Mouse (Mus musculus): ENCODE data around the gene Adamts6.
A peak's percentile ranks its signal among the peaks of the same experiment; 100 is the strongest.

Gene Adamts6

DNA sequence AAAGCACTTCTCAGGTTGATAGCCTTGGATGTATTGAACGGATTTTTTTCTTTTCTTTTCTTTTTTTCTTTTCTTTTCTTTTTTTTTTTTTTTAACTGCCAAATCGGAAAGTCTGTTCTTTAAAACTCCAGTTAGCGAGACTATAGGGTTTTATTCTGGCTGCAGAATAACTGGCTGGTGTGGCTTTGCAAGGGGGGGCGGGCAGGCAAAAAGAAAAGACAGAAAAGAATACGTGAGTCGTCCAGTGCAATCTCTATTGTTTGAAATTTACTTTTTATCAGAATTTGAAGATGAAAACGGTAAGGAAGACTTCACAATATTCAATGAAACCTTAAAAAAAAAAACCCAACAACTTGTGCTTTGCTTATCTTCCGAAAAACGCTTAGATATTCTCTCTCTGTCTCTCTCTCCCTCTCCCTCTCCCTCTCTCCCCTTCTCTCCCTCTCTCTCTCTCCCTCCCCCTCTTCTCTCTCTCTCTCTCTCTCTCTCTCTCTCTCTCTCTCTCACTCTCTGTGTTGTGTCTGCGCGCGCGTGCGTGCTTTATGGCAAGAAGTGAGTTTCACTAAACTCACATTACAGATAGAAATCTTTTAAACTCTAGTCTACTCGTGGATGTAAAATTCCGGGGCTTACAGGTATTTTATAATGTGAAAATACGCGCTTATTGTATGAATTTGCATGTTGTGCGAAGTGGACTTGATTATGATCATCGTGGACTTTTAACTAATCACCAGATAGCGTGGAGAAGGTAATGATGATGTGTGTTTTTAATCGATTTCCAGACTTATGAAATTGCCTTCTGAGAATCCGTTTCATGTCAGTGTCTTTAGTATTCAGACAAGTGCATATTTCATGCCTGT, at the start of gene Adamts6:
Gene Adamts6, plus strand, starts transcription at position 470 of the 860 bp plus-strand sequence.
- DNase-seq (ENCODE audit: low spot score), result no peak

DNA sequence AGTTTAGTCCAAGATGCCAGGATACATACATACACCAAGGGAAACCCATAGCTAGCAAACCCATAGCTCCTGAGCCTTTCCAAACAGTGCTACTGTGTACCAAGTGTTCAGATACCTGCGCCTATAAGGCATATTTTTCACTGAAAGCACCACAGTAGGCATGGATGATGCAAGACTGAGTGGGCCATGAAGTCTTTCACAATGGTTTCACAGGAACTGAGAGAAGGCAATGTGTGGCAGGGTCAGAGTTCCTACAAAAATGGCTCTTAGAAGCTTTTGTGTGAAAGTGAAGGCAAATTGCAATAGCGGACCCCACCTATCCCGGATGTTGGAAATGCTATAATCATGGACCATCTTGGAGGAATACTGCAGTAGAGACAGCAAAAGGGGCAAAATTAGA, 28.6 kb upstream of the Adamts6 start:
- no peak for DNase-seq (ENCODE audit: low spot score)

DNA sequence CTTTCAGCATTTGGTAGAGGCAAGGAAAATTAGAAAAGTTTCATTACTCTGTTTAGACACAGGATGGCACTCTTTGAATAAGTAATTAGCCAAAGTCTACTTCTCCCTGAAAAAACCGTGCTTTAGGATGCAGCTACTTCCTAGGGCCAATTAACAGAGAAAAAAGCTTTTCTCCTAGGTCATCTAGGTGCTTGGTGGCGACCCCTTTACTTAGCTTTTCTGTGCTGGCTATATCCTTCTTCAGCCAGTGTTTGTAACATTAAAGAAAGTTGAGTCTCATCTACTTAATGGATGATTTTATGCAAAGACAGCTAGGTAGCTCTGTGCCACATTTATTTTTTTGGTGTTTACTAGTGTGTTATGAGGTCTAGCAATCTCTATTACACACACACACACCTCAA, 2.6 kb upstream of the Adamts6 start:
- no peak for DNase-seq (ENCODE audit: low spot score)

DNA sequence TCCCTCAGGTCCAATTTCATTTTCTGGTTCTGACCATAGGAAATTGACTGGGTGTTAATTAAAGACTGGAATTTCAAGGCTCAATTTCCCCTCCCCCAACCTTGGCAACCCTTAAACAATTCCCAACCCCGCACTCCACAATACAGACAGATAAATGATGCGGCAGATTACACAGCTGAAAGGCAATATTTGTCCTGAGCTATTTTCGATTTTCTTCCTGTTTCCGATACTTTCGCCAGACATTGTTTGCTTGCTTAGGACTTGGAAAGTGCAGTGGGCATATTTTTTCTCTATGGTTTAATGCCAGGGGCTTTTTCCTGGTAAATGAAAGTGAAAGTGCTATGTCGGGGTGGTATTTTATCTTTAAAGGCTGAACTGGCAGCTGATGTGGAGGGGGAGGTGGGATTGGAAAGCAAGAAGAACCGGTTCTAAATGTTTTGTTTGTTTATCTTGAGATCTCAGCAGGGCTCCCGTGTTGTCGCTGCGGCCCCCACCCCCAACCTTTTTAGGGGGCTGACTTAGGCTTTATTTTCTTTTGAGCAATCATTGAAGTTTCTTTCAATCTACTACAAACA, 1.8 kb upstream of the Adamts6 start:
- DNase-seq (ENCODE audit: low spot score), result no peak

DNA sequence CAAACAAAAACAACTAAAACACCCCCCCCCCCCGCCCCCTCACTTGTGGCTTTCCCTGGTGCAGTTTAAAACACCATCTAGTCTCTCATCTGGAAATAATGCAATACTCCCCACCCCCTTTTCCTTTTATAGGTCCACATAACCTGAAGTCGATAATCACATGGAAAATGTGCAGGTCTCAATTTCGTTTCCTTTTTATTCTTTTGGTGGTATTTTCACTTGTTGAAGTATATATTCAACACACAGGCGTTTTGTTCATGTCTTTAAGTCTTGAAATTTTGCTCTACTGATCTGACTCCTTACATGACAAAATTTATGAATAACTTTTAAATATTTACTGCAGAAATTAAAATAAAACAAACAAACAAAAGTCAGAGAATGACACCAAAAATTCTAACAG, 1.3 kb upstream of the Adamts6 start:
- no peak for DNase-seq (ENCODE audit: low spot score)

DNA sequence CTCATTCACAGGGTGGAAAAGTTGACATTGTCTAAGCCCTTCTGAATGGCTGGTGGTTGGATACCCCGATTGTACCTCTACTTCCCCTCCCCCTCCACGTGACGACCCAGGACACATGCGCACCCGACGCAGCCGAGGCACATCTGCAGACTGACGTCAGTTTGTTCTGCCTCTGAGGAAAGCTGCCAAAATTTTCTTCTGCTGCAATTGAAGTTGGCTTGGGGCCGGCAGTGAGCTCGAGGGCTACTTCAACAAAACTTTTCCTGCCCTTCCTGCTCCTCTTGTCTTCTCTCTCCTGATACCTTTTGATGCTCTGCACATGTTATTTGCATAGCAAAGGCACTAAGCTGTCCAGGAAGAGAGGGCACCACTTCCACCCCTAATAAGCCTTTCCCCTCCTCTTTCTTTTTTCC, 732 bp upstream of the Adamts6 start:
- DNase-seq (ENCODE audit: low spot score), result peak; percentile 56

DNA sequence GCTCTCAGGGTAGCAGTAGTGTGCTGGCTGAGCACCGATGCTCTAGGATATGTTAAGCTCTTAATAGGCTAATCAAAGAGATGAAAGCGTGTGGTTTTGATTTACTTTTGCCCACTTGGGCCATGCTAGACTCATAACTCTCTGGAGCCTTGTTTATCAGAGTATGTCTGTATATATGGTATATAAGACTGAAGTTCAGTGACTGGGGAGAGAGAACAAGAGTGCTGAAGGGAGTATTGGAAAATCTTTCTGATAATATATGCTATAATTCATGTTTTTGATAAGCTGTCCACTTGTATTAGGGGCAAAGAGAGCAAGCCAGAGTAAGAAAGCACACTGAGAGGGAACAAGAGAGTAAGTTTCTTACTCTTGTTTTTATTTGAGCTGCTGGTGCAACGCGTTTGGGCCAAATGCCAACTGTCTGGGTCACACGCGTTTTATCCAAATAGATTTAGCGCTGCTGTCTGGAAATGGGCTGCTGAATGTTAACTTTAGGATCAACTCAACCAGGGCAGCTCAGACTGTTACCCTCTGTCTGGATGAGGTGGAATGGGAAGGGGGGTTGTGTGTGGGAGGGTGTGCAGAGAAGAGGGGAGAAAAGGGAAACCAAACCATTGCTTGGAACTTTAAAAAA, 708 bp downstream of the Adamts6 start:
- peak; percentile 17 for DNase-seq (ENCODE audit: low spot score)

DNA sequence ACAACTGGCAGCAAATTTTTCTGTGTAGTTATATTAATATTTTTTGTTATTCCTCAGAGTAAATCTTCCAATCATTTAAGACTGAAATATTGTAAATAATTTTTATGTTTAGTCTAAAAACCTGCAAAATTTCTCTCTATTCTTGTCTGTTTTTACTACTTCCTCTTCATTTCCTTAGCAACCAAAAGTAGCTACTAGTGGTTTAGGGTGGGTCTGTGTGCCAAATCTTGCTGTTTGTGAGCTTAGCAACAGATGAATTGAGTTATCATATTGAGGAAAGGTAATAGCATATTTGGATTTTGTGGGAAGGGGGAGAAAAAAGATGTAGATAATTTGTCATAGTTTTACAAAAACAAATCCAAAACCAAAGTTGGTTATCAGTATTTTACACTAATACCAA, 1.5 kb downstream of the Adamts6 start:
- no peak for DNase-seq (ENCODE audit: low spot score)

DNA sequence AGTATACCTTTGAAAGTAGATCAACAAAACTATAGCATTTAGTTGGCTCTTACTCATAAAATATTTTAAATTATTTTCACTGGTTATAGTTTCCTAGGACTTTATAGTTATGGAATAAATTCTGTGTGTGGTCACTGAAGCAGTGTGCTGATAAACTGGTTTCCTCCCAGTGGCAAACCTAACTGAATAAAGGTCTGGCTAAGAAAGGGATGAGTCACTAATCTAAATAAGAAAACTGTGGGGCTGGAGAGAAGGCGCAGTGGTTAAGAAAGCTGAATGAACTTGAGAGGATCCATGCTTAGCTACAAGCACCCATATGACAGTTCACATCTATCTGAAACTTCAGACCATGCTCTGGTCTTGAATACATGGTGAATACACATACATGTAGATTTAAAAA, 7.8 kb downstream of the Adamts6 start:
- DNase-seq (ENCODE audit: low spot score), result no peak

DNA sequence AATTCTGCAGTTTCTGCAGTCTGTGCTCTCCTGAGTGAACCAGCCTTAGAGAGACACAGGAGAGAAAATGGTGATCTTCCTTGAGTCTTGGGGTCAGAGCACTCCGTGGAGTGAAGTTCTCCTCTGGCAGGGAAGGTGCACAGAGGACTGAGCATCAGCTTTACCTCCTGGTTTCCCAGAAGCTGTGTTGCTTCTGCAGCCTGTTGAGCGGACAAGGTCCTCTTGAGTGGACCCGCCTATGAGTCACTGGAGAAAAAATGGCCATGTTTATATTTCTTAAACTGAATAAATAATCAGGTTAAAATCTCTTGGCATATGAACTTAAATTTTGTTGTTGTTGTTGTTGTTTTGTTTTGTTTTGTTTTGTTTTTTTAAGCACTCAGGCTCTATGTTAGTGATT, 41.7 kb downstream of the Adamts6 start:
- DNase-seq (ENCODE audit: low spot score), result no peak

DNA sequence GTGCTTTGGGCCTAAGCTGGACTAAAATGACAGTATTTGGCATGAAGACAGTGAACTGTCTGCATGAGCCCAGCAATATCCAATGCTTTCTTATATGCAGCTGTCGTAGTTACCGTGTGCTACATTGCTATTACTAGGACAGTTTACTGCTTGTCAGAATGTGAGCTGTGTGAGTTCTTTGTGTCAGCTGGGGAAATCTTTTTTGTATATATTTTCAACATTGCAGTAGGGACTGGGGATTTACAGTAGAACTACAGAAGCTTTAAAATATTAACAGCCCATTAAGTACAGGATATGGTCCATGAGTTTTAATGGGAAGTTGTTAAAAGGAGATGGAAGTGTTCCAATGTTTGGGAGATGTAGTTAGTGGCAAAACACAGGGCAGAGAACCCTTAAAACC, 42.1 kb downstream of the Adamts6 start:
- DNase-seq (ENCODE audit: low spot score), result no peak

DNA sequence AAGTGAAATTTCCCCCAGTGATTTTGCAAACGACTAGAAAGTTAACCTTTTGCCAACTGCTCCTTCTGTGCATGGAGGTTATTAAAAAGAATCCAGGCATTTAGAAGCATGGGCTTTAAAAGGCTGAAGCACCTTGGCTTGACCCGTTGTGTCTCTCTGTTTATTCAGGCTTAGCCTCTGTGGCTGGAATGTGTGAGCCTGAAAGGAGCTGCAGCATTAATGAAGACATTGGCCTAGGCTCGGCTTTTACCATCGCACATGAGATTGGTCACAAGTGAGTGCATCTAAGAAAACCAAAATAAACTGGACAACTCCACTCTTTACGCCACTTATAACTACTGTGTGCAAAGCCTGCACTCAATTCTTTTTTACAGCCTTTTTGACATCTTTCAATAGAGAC, 65.0 kb downstream of the Adamts6 start:
- DNase-seq (ENCODE audit: low spot score), result no peak

DNA sequence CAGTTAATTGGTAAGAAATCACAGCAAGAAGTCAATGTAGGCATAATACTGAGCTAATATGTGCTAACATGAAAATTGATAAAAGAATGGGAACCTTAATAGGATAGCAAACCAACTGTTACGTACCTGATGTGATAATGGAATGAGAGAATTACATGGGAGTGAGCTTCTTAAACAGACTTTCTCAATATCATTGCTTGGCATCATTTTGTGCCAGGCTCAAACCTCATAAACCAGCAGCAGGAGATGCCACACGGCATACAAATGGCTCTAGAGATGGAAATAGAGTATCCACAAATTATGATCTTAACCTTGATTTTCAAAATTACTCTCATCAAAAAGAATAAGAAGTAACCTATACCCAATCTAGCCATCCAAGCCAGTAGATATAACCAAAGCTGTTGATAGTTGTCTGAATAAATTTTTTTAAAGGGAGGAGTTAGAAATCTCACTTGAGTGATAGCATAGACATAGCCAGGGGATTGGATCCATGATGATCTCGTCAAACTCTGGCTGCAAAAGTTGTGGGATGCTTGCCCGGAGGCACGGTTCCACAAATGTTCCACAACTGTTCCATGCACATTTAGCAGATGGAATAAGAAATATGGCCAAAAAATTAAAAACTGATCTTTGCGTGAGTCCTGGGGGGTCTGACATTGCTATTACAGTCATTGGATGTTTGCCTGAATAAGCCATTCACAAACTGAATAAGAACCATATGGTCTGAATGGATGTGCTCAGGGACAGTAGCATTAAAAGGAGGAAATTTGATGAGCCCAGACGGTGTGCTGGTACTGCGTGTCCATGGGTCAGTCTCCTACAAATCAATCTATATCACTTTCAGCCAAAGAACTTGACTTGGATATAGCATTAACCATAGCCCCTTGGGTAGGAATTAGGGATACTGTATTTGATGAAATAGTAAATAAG, 106.1 kb downstream of the Adamts6 start:
- no peak for DNase-seq (ENCODE audit: low spot score)

DNA sequence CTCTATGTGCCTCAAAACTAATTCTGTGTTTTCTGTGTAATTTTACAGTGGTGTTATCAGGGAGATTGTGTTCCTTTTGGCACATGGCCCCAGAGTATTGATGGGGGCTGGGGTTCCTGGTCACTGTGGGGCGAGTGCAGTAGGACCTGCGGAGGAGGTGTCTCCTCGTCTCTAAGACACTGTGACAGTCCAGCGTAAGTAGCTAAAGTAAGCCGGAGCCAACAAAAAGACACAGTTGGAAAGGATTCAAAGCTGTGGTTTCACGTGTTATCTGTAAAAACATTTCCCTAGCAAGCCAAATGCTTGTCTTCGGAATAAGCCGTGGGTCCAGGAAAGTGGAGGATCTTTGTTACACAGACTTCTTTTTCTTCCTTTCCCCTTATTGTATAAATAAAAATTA, 110.2 kb downstream of the Adamts6 start:
- DNase-seq (ENCODE audit: low spot score), result no peak

DNA sequence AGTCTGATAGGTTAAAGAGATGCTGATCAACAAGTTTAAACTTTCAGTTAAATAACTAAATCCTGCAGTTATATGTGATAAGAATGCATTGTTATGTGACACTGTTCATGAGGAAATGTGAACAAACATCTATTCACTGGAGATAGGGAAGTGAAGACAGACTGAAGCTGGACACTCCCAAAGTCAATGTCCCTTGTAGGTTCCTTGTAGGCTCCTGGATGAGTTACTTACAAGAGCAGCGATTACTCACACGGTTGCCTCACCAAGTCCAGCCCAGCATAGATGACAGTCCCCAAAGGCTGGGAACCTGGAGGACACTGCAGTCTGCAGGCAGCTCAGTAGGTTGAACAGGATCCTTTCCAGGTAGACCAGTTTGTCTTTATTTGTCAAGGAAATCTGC, 145.1 kb downstream of the Adamts6 start:
- DNase-seq (ENCODE audit: low spot score), result no peak

DNA sequence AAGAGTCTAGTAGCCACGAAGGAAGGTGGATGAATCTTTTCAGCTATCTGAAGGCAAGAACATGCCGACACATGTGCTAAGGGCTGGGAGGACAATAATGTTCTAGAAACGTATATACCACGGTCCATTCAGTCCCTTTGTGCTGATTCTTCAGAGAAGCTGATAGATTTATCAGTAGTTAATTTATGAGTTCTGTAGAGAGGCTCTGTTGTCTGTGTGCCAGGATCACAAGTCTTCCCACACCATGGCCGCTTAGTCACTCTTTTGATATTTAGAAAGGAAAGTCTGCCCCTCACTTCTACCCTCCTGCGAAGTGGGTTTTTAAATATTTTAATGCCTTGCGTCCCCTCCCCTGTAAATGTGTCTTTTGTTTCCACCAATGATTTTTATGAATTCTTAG, 154.9 kb downstream of the Adamts6 start:
- DNase-seq (ENCODE audit: low spot score), result no peak

DNA sequence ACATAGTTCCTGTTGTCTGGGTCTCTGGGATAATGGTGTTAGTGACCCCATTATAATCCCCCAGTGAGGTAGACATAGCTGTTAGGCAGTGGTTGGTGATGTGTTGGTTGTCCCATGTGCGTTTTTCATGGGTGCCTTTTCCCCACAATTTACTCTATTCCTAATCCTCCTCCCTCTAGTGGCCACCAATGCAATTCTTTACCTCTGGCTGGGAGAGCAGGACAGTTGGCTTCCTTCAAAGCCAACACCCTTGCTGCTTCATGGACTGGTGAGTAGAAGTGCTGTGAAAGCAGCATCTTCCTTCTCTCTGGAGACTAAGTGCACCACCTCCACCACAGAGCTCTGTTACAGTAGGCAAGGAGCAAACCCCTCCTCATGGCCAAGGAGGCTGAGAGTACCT, 157.8 kb downstream of the Adamts6 start:
- no peak for DNase-seq (ENCODE audit: low spot score)

DNA sequence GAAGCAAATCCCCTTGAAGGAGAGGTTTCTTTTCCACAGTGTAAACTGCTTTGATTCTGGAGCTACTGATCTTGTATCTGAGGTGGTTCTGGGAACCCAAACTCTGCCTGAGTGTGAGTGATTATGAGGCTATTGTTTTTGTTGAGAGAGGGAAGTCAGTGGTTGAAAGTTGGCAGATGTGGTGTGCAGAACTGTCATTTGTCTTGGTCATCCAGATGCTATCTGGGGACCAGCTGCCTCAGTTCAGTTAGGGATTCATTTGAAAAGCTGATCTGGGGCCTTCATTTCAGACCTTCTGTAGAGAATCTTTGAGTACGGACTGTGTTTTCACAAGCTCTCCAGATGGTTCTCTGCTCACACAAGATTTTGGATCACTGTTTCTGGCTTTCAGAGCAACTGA, 159.3 kb downstream of the Adamts6 start:
- DNase-seq (ENCODE audit: low spot score), result no peak

DNA sequence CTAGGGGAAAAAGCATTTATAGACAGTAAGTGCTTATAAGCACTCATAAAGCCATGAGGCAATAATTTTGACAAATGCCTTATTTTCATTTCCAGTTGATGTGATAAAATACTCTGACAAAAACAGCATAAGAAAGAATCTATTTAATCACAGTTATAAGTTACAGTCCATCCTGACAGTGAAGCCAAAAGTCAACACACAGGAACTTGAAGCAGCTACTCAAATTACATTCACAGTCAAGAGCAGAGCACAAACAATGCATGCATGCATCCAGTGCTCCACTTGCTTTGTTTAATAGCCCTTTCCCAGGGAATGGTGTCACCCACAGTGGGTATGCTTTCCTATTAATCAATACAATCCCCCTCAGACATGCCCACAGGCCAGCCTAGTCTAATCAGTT, 159.8 kb downstream of the Adamts6 start:
- DNase-seq (ENCODE audit: low spot score), result no peak

DNA sequence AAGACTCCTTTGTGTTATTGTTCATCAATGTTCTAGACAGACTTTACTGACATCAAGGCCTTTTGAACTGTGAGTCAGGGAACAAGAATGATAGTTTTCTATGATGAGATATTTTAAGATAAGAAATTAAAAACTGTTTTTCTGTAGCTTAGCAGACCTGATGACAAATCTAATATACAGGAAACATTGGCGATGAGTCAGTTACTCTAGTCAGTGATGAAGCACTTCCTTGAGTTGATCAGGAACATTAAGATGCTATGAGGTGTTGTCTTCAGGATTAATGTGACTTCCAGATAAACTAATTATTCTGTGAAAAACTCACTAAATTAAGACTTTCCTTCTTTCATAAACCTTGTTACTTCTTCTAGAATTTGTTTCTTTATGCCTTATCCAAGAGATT, 160.7 kb downstream of the Adamts6 start:
- DNase-seq (ENCODE audit: low spot score), result no peak

DNA sequence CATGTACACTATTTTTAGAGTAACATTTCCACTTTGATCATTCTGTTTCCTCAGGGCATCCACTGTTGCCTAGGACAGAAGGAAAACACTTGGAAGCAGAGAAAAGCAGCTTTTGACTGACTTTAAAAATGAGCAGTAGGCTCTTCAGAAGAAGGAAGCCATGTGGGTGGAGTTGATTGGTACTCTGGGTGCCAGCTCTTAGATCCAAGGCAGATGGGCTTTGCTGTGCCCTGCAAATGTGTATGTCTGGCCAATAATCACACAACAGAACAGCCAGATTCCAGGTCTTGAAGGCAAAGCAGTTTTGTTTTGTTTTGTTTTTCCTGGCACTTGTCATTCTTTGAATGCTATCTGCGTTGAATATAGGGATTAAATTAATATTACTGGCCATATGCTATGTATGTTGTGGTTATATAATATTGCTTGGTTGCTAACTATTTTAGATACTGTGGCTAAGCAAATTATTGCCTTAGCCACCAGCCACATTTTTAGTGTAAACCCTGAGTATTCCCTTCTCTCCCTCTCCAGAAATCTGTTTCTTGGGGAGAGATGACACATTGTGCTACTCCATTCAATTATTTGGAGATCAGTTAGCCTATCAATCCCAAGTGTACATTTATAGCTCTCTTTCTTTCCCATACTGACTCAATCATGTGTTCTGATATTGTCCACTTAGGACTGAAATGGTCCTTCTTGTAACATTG, 165.8 kb downstream of the Adamts6 start:
- DNase-seq (ENCODE audit: low spot score), result no peak

DNA sequence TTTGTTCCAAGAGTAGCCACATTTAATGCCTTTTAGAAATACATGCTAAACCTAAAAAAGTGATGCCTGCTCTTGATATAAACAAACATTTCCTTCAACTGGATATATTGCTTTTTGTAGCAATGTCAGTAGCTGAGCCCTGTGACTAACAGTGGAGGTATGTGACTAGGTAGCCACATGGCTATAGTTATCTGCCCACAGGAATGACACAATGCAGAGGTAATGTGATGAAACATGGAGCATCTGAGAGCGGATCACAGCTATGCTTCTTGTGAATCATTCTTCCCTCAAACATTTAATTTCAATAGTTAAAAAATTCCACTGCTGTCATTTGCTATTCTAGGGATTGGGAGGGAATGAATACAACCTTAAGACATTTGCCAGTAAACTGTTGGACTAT, 172.7 kb downstream of the Adamts6 start:
- no peak for DNase-seq (ENCODE audit: low spot score)

Measured in urinary bladder, postnatal 10 days (tissue).